Mouse (Mus musculus) midbrain, embryonic 11.5 days (tissue): Measurements from ENCODE around the gene Gm47985. TPM values are rescaled to one million over a fixed set of nuclear protein-coding genes. Genes with fewer than 3 reads are reported as not detected.
"Not testable (repeated sequence)": the region's sequence is repeated elsewhere in the genome, so short reads cannot be mapped to it uniquely, and the experiment has no call there.

Source experiments
- ATAC-seq: fragments of 200-750 bp; cut with Nextera tagmentation; 2 replicates; pipeline ENCODE4 v1.8.0; 2017; ENCODE audit warnings: moderate TSS enrichment, moderate library complexity; ENCODE audit not compliant: low FRiP score
- DNase-seq: peaks from one replicate; pipeline ENCODE4 v3.0.0; 2015; ENCODE audit warnings: low spot score; ENCODE audit errors: missing footprints
- H3K27ac ChIP-seq: fragments of 300-500 bp; sonication (generic); 2 replicates; pipeline ENCODE4 v1.5.1; 2014; ENCODE audit warnings: low read depth, low read length
- H3K27me3 ChIP-seq: fragments of 300-500 bp; sonication (generic); 2 replicates; pipeline ENCODE4 v1.6.1; 2014; ENCODE audit warnings: mild to moderate bottlenecking, low read length, moderate library complexity, mixed read lengths; ENCODE audit not compliant: control insufficient read depth, insufficient read depth
- H3K36me3 ChIP-seq: fragments of 300-500 bp; sonication (generic); 2 replicates; pipeline ENCODE4 v1.6.1; 2014; ENCODE audit warnings: mild to moderate bottlenecking, low read length, moderate library complexity, mixed read lengths; ENCODE audit not compliant: control insufficient read depth, insufficient read depth
- H3K4me1 ChIP-seq: fragments of 300-500 bp; sonication (generic); 2 replicates; pipeline ENCODE4 v1.6.1; 2014; ENCODE audit warnings: low read length; ENCODE audit not compliant: control insufficient read depth, insufficient read depth
- H3K4me2 ChIP-seq: fragments of 300-500 bp; sonication (generic); 2 replicates; pipeline ENCODE4 v1.6.1; 2014; ENCODE audit warnings: mild to moderate bottlenecking, moderate library complexity
- H3K4me3 ChIP-seq: fragments of 300-500 bp; sonication (generic); 2 replicates; pipeline ENCODE4 v1.5.1; 2014; ENCODE audit warnings: low read depth, low read length
- H3K9ac ChIP-seq: fragments of 300-500 bp; sonication (generic); 2 replicates; pipeline ENCODE4 v1.6.1; 2014; ENCODE audit warnings: low read length
- H3K9me3 ChIP-seq: fragments of 300-500 bp; sonication (generic); 2 replicates; pipeline ENCODE4 v1.6.1; 2016; ENCODE audit warnings: low read length; ENCODE audit not compliant: control insufficient read depth
- WGBS: fragments of 180-500 bp; shearing (Covaris S2); extraction: QIAGEN DNeasy Blood & Tissue Kit; methylation state at CpG from one replicate; pipeline ENCODE4 v1.1.7; 2014; 5-methylcytosine and 5-hydroxymethylcytosine counted together
- polyA plus RNA-seq: library from polyadenylated mRNA; unstranded; fragments of >200 nt; fragmentation: Nextera tagmentation; extraction: Ambion mirVana; gene quantifications from 2 replicates; pipeline ENCODE4 v1.2.1, GENCODE M21; 2014

Gene Gm47985
- polyA plus RNA-seq, 1 experiment from 2014 or later: 0.75 TPM

- DNase-seq, H3K4me3 ChIP-seq, H3K27ac ChIP-seq, H3K4me1 ChIP-seq, H3K36me3 ChIP-seq, H3K9ac ChIP-seq, H3K9me3 ChIP-seq, ATAC-seq, H3K27me3 ChIP-seq, H3K4me2 ChIP-seq: not testable (repeated sequence)
- WGBS: 91% methylated on average over 9 of the region's 9 CpGs
Measured at GRCm38 (mm10) chr1:151154131-151154530, 28.2 kb upstream of the Gm47985 start.

DNA sequence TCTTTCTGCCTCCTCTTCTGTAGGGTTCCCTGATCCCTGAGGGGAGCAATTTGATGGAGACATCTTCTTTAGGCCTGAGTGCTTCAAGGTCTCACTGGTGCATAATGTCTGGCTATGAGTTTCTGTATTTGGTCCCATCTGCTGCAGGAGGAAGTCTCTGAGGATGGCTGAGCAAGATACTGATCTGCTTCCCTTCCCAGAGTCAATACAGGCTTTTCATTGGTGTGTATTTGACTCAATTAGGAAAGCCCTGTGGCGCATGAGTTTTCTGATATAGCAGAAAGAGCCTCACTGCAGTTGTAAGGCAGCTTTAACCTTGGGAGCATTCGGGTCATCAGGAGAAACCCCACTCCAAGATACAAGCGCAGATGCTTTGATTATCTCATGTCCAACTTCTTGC, 26.2 kb upstream of the Gm47985 start:
- Histone ChIP-seq H3K4me1 (no peaks in the 10 kb centered on the region), H3K9me3 (no peaks in the 10 kb centered on the region), H3K9ac (no peak overlapping the region), H3K27ac (no peak overlapping the region), H3K4me3 (no peak overlapping the region), H3K27me3 (no peaks in the 10 kb centered on the region), H3K36me3 (no peaks in the 10 kb centered on the region), H3K4me2 (no peak overlapping the region)
- ATAC-seq: no peak
- no peak for DNase-seq
- 96% methylated on average over 3 of the region's 3 CpGs for WGBS

GRCm38 (mm10) chr1:151156777-151157632, 25.3 kb upstream of the Gm47985 start:
- no peaks in the 10 kb centered on the region for H3K36me3 ChIP-seq
- H3K4me2 ChIP-seq: no peak overlapping the region
- no peak overlapping the region for H3K9ac ChIP-seq
- ATAC-seq (no peak), DNase-seq (no peak)
- H3K9me3 ChIP-seq: no peaks in the 10 kb centered on the region
- H3K27me3 ChIP-seq: no peaks in the 10 kb centered on the region
- no peaks in the 10 kb centered on the region for H3K4me1 ChIP-seq
- no peak overlapping the region for H3K27ac ChIP-seq
- WGBS: 84% methylated on average over 7 of the region's 7 CpGs
- H3K4me3 ChIP-seq: no peak overlapping the region

- H3K4me1 ChIP-seq: no peaks in the 10 kb centered on the region
- H3K27ac ChIP-seq: no peak overlapping the region
- peak; percentile 80 for ATAC-seq
- no peaks in the 10 kb centered on the region for H3K27me3 ChIP-seq
- H3K4me3 ChIP-seq: no peak overlapping the region
- no peak overlapping the region for H3K4me2 ChIP-seq
- H3K9ac ChIP-seq: no peak overlapping the region
- no peak for DNase-seq
- no peaks in the 10 kb centered on the region for H3K36me3 ChIP-seq
- no peaks in the 10 kb centered on the region for H3K9me3 ChIP-seq
- WGBS: 73% methylated on average over 9 of the region's 9 CpGs
Measured at GRCm38 (mm10) chr1:151157963-151158856, 24.1 kb upstream of the Gm47985 start.

DNA sequence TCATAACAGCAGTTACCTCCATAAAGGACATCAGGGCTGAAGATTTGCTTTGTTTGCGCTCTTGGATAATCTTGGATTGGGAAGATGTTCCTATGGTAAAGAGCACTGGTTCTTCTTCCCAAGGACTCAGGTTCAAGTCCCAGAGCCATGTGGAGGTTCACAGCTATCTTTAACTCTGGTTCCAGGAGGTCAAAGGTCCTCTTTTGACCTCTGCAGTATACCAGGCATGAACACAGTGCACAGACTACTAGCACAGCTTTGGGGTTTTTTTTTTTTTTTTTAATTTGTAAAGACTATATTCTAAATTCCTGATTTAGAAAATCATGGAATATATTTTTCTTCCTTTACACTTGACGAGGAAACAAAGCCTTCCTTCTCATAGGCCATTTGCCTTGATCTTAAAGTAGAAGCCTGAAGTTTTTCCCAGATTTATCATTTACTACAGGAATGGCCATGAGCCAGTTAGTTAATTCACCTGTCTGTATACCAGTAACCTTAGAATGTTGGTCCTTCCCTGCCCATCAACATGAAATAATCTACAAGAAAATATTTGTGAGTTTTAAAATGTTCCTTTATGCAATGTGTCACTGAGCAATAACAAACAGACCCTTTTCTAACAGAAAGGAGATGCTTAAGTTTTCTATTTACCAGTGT, 23.4 kb upstream of the Gm47985 start:
- ATAC-seq: no peak
- 86% methylated on average over 2 of the region's 2 CpGs for WGBS
- no peak for DNase-seq

GRCm38 (mm10) chr1:151166031-151166430, 16.3 kb upstream of the Gm47985 start:
- Histone ChIP-seq H3K9ac (no peak overlapping the region), H3K27me3 (no peaks in the 10 kb centered on the region), H3K9me3 (no peaks in the 10 kb centered on the region), H3K4me3 (no peak overlapping the region), H3K27ac (no peak overlapping the region), H3K4me1 (peaks cover 7% of the 10 kb centered on the region), H3K4me2 (no peak overlapping the region), H3K36me3 (no peaks in the 10 kb centered on the region)
- DNase-seq: no peak
- 50% methylated on average over 8 of the region's 8 CpGs for WGBS
- 0 out of 2 replicates have a peak, but pooled peaks have one; percentile 10 for ATAC-seq

More for the DNA sequence above, 23.4 kb upstream of the Gm47985 start:
- no peak overlapping the region for H3K4me2 ChIP-seq
- H3K4me3 ChIP-seq: no peak overlapping the region
- H3K9ac ChIP-seq: no peak overlapping the region
- no peak overlapping the region for H3K27ac ChIP-seq
- H3K27me3 ChIP-seq: no peaks in the 10 kb centered on the region
- no peaks in the 10 kb centered on the region for H3K9me3 ChIP-seq
- H3K4me1 ChIP-seq: no peaks in the 10 kb centered on the region
- H3K36me3 ChIP-seq: no peaks in the 10 kb centered on the region

GRCm38 (mm10) chr1:151167297-151168047, 14.9 kb upstream of the Gm47985 start:
- WGBS: 23% methylated on average over 12 of the region's 12 CpGs
- ATAC-seq: peak; percentile 70
- H3K27ac ChIP-seq: no peak overlapping the region

DNA sequence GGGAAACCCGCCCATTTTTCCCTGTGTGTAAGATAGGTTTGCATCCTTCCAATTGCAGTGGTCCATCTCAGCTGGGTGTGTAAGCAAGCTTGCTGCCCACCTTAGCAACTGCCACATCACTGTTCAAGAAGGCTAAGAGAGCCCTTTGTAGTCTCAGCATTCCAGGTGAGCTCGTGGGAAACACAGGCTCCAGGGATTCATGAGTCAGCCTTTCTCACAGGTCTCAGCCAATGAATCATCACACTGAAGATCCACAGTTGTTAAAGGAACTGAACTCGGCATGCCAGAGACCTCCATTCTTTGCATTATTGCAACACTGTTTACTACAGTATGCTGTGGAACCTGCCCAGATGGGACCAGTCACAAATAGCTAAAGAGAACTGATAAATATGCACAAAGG, 13.7 kb upstream of the Gm47985 start:
- H3K36me3 ChIP-seq: no peaks in the 10 kb centered on the region
- no peaks in the 10 kb centered on the region for H3K9me3 ChIP-seq
- peaks cover 7% of the 10 kb centered on the region for H3K4me1 ChIP-seq
- H3K9ac ChIP-seq: no peak overlapping the region
- DNase-seq (no peak), ATAC-seq (0 out of 2 replicates have a peak, but pooled peaks have one; percentile 28)
- H3K27ac ChIP-seq: no peak overlapping the region
- H3K27me3 ChIP-seq: no peaks in the 10 kb centered on the region
- WGBS: 70% methylated on average over 3 of the region's 3 CpGs
- no peak overlapping the region for H3K4me2 ChIP-seq
- no peak overlapping the region for H3K4me3 ChIP-seq

More at GRCm38 (mm10) chr1:151167297-151168047, 14.9 kb upstream of the Gm47985 start:
- Histone ChIP-seq H3K9ac (no peak overlapping the region), H3K4me1 (peaks cover 7% of the 10 kb centered on the region), H3K4me3 (no peak overlapping the region), H3K9me3 (no peaks in the 10 kb centered on the region), H3K4me2 (peak overlapping the region; percentile 0; the same call in 1 of the 2 replicates), H3K27me3 (no peaks in the 10 kb centered on the region), H3K36me3 (no peaks in the 10 kb centered on the region)
- peak; percentile 87 for DNase-seq
